Mouse (Mus musculus) C2C12 (cell line): ENCODE measurements at regions not wholly inside any gene's neighbourhood (a gene's known extent, or its start where the extent isn't known, plus 50 kb on each side); places are given as distances from the start of the nearest gene placed in this dataset.

Source experiments
- CTCF ChIP-seq: IDR thresholded peaks from one replicate; pipeline ENCODE4 v1.5.1; 2011; ENCODE audit not compliant: control insufficient read depth, insufficient read depth, insufficient read length
- MAX ChIP-seq: IDR thresholded peaks from one replicate; pipeline ENCODE4 v1.6.1; 2011; ENCODE audit warnings: mild to moderate bottlenecking, control low read depth

DNA sequence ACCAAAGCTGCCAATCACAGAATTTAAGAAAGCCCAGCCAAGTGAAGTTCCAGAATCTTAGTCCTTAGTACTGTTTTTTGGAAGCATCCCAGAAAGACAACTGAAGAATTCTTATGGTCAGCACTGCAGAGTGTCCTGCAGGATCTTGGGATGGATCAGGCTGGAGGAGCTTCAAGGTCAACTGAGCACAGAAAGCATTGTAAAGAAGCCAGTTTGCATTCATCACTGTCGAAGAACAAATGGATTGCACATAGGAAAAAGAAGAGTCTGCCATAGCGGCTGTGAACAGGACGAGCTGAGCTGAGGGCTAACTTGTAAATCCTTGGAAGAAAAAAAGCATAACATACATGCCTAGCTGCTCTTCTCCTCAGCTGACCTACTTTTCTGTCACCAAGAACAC is 234.6 kb downstream of the 9330182O14Rik start:
- TF ChIP-seq CTCF (no peak), MAX (no peak)
